Mouse (Mus musculus): ENCODE data around the gene 4930578G10Rik.
"Not testable (repeated sequence)": the region's sequence is repeated elsewhere in the genome, so short reads cannot be mapped to it uniquely, and the experiment has no call there.

The 4930578G10Rik gene

DNA sequence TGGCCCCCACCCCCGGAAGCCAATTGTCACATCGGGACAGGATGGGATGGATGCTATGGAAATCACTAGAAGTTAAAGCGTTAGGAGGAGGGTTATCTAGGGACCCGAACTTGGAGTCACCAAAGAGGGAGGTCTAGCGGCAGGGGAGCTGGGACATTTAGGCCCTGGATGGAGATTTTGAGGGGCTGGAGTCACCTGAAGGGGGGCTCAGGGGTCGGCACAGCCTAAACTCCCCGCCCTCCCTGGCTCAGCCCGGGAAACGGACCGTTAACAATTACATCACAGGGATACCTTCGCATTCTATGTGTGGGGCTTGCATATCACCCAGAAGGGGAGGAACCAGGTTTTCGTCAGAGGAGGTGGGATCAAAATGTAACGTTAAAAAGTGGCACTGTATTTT is at the start of gene 4930578G10Rik:
Gene 4930578G10Rik, plus strand, starts transcription at position 301 of the 400 bp plus-strand sequence.
- not testable (repeated sequence) for DNase-seq

DNA sequence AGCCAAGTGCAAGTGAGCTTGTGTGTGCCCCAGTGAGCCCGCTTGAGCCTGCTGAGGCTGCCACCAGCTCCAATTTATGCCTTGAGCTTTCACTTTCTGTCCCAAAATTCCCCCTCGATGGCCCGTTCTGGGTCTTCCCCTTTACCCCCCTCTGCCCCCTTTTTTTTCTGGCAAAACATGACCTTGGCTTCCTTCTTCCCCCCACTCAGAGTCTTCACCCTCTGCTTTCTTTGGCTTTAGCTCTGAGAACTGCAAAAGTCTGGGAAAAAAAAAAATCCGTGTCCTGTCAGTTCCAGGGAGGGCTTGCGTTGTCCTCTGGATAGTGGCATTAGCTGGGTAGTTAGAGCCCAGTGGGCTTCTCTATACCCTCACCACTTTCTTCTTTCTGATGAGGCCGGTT is 21.1 kb downstream of the 4930578G10Rik start, which contains the start of gene Ccl19:
Gene Ccl19, minus strand, starts transcription at position 101 of the 400 bp plus-strand sequence.
- not testable (repeated sequence) for DNase-seq

DNA sequence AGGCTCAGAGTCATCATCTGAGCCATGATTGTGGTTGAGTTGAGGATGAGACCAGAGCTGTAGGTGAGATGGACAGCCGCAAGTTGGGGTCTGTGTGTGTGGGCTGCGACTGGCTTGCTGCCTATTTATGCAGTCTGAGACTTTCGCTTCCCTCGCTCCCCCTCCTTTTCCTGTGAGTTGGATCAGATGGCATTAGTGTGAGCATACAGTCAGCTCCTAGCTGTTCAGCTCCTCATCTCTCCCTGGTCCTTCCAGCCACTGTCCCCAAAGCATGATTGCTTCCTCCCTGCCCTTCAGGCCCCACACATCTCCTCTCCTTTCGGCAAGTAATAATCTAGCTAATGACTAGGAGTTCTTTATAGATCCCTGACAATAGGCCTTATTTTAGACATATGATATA is 38.5 kb downstream of the 4930578G10Rik start, which contains the start of gene Ccl21a:
Gene Ccl21a, minus strand, starts transcription at position 101 of the 400 bp plus-strand sequence.
- DNase-seq: not testable (repeated sequence)

DNA sequence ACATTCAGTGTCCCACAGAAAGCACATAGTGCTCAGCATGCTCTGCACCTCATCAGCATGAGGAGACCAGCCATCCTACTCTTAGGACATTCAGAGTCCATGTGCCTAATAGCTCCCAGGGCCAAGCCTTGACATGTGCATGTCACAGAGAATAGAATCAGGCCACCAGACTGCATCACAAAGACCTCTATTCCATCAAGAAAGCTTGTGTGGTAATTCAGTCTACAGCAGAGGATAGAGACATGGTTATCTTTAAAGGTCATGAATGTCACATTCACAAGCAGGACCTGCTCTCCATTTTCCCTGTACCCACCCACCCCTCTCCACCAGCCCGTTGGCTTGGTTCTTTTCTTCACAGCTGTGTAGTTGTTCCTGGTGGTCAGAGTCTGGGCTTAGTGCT is 118.4 kb downstream of the 4930578G10Rik start, which contains the start of gene Fam205a1:
Gene Fam205a1, minus strand, starts transcription at position 101 of the 400 bp plus-strand sequence.
- not testable (repeated sequence) for DNase-seq

DNA sequence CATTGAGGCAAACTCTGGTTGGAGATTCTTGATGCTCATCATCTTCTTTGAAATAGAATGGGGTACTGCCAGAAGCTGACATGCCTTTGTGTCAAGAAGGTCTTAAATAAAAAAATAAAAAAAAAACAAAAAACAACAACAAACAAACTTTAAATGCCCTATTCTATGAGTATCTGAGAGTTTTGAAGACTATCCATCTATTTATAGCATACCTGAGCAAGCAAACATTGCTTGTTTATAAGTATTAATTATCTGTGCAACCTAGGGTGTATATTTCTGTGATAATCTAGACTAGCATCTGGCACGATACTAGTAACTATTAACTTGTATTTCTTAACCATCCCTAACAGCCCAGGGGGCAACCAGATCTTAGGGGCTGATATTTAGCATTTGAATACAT is 121.3 kb downstream of the 4930578G10Rik start, which contains the start of gene Gm12394:
Gene Gm12394, minus strand, starts transcription at position 101 of the 400 bp plus-strand sequence.
- not testable (repeated sequence) for DNase-seq

DNA sequence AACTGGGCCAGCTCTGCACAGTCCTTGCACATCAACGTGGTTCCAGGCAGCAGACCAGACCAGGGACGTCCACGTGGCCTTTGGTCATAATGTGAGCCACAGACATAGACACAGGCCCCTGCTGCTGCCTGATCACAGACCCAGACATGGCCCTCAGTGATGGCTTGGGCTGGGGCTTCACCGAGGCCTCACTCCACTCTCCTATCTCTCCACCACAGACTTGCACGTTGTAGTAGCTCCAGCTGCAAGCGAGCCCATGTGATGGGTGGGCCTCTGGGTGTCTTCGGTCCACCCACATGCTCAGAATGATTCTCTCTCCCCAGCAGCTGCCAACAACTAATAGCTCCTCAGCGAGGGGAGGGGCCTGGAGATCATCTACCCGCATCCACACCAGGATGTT is 125.1 kb downstream of the 4930578G10Rik start:
- not testable (repeated sequence) for DNase-seq

DNA sequence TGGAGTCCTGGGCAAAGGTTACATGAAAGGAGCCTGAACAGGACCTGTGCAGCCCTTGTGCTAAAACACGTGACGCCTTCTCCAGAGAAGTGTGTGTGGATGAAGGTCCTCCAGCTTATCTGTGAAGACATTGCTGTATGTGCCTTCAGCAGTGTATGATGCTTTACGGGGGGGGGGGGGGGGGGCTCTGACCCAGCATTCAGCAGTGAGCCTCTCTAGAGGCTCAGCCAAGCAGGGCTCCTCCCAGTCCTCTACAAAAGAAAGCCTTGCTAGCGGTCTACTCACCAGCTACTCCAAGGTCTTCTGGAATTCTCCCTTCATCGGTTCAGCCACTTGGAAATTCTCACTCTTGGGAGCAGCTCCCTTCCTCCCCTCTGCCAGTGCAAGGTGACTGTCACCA is 128.1 kb downstream of the 4930578G10Rik start:
- DNase-seq: not testable (repeated sequence)

DNA sequence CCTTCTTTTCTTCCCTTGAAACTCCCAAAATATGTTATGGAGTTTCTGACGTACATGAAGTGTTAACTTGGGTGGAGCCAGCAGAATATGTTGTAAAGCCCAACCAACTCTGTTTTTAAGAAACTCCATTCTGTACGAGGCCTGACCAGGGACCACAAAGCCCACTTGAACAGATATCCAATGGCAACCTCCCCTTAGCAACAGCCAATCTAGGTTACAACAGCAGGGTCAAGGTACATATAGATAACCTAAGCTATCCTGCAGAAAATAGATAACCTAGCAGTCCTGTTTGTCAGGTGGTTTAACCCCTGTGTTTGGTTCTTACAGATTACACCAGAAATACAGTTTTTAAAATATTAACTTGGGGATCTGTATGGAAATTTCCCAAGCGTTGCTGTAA is 132.0 kb downstream of the 4930578G10Rik start:
- DNase-seq: no peak

DNA sequence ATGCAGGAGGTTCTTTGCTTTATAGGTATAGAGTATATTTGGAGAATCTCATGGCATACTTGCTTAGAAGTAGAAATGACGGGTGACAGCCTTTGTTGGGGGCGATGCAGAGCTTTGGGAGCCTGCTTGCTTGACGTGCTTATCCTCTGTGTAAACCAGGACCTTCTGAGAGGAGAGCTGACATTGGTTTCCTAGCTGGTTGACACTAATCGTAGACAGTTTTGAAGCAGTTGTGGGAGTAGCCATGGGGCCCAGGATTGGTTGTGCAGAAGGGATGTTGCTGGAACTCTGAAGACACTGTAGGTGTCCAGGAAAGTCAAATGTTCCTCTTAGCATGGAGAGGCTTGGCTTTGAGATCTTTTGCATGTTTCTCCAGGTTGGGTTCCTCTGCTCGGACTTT is 132.8 kb downstream of the 4930578G10Rik start:
- DNase-seq: no peak

DNA sequence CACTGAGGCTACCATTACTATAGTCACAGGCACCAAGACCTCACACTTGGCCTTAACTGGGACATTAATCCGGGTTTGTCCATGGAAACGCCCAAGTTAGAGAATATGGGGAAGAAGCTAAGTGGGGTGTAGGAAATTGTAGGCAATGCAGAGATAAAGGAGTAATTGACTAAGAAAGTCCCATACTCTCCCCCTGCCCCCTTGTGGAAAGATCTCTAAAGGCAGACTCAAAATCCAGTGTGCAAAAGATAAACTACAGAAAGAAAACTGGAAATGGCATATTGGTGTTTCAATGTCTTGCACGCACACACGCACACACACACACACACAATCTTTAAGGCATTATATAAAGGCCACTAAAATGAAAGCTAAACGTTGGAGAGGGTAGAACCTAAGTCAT is 135.4 kb downstream of the 4930578G10Rik start:
- no peak for DNase-seq

DNA sequence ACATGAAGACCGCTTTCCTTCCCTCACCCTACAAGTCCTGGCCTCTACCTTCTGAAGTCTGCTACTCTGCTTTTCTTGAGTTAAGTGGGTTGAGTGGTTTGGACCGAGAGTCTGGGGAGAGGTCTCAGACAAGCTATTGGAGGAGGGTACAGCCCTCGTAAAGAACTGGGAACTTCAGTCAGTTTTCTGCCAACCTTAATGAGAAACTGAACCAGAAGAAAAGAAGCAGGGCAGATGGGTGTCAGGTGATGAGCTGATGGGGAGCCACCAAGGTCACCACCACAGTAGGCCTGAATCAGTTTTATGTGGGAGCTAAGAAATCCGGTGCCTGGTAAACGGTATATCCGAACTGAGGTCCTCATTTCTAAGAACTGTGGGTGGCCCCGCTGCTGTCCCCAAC is 136.8 kb downstream of the 4930578G10Rik start:
- DNase-seq: no peak

DNA sequence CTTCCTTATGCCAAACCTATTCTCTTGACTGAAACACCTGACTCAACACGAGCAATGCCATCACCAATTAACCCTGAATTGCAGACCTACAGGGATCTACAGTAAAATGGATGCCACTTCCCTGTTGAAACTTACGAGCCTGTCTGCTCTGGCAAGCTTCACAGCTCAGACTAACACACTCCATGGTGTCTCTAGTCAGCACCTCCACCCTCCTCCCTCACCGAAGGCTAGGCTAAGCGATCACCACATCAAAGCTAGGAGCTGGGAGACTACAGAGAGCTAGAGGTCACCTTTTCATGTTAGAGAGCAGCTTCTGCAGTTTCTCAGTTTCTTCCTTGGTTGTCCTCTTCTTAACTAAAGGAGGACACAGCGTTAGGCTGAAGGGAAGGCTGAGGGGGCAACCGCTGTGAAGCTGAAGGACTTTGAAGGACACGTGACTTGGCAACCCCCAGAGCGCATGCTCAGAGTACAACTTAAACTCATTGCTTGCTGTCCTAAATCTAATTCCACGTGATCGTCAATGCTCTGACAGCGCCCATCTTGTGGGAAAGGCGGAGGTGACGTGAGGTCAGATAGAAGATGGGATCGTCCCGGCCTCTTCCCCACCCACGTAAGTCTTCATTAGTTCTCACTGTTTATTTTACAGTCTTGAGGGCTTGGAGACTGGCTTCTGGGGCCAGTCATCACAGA is 137.5 kb downstream of the 4930578G10Rik start:
- DNase-seq: no peak

DNA sequence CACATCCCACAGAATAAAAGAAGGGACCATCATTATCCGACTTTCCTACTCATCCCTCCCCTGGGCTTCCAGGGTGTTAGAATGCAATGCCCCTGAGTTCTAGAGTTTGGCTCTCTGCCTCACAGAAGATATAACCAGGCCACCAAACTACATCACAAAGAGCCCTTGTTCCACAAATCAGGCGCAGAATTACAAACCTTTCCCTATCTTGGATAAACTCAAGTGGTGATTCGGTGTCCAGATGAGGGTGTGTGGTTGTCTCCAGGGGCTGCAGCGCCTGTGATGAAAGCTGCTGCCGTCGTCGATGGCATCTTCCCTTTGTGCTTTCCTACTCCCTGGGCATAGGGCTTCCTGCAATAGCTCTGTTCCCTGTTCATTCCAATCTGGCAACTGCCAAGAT is 138.8 kb downstream of the 4930578G10Rik start, which contains the start of gene Fam205c:
Gene Fam205c, minus strand, starts transcription at position 101 of the 400 bp plus-strand sequence.
- no peak for DNase-seq

DNA sequence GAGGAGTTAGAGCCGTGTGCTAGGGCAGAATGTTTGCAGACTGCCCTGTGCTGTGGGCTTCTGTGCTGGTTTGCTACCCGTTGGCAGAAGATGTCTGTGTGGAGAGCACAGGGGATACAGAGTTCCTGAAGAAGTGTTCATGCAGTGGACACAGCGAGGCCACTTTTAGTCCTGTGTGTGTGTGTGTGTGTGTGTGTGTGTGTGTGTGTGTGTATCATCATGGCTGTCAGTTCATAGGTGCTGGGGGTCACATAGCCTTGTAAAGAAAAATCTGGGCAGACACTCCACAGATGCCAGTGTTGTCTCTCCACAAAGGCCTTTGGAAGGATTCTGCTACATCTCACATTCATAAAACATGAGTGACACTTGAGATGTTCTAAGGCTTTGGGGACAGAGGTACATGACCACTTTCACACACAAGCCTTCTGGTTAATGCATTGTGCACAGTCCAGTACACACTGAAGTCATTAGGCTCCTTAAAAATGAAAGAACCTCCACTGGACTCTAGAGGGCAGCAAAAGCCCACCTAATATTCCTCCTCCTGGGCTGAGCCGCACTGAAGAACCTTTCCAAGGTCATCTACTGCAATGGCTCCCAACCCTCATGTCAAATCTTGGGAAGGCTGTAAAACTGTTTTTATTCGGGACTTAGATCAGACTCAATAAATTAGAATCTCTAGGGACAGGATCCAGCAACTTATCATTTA is 141.4 kb downstream of the 4930578G10Rik start:
- DNase-seq: peak; percentile 77

DNA sequence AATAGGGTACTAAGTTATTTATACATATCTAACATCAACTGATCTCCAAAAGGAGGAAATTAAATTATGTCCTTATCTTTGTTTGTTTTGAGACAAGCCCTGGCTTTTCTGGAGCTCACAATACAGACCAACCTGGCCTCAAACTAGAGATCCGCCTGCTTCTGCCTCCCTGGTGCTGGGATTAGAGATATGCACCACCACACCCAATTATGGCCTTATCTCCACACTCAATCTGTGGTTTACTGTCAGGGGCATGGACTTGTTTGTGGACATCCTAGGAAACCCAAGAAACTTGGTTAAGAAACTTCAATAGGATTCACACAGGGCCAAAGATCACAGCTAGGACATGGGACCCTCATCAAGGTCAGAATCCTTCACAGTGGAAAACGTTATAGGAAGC is 142.3 kb downstream of the 4930578G10Rik start:
- peak; percentile 3 for DNase-seq

DNA sequence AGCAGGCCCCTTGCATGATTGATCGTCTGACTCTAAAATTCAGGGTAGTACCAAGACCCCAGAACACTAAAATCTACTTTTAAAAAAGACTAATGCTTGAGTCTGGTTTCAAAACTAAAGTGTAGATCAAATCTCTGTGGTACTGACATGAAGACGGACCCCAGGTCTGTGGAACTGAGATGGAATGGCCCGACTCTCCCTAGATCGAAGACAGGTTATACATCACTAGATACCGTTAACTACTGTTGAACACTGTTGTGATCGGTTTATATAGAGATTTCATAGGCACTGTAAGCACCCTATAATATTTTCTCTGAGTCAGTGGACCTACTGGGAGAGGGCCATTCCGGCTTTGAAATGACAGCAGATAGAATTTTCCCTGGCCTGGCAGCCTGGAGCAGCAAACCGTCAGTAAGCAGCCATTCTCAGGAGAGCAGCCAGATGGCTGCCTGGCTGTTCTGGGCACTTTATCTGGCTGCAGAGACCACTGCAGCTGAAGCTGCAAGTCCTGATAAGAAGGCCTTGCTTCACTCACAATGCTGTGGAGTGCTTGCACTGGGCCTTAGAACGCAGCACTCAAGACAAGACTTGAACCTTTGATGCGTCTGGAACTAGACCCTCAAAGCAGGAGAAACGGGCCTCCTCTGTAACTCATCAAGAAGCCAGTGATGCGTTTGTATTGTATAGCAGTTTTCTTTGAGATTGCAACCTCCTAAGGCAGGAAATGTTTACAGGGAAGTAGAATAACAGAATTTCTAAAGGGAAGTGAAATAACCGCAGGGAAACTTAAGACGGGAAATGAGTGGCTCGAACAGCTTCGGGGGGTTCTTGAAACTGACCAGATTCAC is 144.7 kb downstream of the 4930578G10Rik start:
- DNase-seq: no peak

DNA sequence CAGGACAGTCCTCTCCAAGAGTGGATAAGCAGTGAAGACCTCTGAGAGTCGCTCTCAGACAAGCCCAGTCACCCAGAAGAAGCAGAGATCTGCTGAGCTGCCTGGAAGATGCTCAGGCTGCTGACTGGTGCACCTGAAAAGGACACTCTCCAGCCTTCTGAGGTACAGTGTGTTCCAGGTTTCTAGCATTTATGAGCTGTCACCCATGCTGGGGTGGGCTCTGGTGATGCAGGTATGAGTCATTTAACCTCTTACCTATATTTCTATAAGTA is 145.3 kb downstream of the 4930578G10Rik start:
- no peak for DNase-seq

DNA sequence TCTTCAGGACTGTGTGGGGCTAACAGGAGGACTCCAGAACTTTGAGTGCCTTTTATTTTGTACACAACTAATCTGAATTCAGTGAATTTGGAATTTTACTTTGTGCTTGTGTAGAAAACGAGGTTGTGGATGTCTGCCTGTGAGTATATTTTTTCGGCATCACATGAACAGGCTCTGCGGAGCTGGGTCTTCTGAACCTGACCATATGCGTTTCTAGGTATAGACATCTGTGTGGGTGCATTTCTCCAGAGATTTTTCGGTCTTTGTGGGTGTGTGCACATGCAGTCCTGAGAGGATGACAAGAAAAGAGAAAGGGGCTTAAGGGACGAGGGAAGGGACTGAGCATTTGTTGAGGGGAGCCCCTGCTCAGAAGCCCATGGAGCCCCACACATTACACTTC is 151.6 kb downstream of the 4930578G10Rik start:
- no peak for DNase-seq

DNA sequence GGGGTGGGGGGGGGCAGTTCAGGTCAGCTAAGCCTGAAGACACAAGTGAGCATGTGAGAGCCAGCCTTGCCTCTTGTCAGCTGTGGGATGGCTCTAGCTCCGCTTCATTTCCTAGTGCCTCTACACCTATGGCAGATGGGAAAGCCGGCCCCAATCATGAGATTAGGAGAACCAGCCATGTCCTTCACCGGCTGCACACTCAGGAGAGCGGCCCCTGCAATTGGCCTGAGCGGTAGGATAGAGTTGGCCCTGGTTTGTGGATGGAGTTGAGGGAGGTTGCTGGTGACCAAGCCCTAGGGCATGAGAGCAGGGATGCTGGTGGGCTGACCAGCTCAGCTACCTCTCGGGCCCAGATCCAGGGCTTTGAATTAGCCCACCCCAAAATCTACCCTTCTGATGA is 153.5 kb downstream of the 4930578G10Rik start:
- DNase-seq: no peak

DNA sequence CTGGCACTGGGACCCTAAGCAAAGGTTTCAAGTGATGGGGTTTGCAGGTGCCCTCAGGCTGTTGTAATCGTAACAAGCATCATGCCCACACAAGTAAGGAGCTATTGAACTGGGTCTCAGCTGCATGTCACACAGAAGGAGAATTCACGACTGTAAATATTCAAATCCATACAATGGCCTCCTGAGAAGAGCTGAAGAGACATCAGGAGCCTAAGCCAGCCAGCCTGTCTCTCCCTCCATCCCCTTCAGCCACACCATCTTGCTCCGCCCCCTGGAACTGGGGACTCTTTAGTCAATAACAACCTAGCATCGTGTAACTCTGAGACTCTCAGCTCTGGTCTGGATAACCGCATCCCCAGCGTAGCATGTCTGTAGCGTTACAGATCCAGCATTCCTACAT is 155.8 kb downstream of the 4930578G10Rik start:
- no peak for DNase-seq

DNA sequence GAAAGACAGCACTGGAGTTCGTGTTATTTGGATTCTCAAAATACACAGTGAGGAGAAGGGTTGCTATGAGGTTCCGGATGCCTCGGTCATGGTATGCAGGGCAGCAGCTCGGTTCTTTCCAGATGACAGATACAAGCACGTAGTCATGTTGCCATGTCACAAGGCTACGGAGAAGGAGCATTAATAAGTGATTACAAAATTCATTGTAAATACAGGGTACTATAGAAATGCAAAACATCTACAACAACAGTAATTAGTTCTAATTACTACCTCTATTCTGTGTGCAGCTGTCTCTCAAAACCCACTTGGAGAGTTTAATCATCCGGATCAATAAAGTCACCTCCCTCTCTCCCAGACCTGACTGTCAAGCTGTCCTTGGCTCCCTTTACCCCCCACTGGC is 159.8 kb downstream of the 4930578G10Rik start:
- DNase-seq: no peak
